Mouse (Mus musculus): ENCODE measurements around the gene Gm47791.

Gm47791 gene

DNA sequence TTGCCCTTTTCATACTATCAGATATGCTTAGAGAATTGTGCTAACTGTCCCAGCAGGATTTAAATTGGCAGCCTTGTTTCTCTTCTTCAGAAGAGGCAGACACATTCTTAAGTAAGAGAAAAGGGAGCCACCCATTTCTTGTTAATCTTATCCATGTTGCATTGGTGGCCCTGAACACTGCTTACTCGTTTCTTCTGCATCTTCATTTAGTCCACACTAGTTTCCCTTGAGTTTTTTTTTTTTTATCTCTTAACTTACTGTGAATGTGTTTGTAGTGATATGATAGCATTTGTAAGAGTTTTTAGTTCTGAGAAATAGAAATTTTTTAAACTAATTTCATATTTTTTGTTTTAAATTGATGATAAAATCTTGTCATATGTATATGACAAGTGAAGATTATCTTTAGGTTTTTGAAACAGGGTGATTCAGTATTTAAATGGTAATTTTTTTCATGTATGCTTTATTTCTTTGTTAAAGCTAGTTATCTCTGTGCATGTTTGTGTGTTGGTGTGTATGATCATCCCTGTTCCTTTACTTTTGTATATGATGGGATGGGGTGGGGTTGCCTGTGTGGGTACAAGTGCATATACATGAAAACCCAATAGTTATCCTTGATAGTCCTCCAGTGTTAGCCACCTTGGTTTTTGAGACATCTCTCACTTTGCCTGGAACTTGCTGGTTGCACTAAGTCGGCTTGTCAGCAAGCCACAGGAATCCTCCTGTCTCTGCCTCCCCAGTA, 23.2 kb downstream of the Gm47791 start:
- ChIA-PET POLR2A (no interaction called here), CTCF (no interaction called here)

DNA sequence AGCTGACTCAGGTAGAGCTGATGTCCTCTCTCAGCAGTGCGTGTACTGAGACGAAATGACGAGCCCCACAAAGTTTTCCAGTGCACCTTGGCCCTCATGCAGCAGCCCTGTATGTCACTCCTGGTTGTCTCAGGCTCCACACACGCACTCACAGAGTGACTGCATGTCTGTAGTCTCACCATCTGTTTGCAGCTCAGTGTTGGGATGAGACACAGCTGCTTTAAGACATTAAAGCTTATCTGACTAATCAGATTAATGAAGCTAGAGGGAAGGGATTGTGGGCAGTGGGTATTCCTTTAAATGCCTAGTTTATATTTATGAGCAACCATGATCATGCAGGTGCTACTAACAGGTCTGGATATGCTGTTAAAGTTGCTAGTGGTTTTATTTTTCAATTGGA, 24.6 kb downstream of the Gm47791 start:
- POLR2A ChIA-PET = no interaction called here

DNA sequence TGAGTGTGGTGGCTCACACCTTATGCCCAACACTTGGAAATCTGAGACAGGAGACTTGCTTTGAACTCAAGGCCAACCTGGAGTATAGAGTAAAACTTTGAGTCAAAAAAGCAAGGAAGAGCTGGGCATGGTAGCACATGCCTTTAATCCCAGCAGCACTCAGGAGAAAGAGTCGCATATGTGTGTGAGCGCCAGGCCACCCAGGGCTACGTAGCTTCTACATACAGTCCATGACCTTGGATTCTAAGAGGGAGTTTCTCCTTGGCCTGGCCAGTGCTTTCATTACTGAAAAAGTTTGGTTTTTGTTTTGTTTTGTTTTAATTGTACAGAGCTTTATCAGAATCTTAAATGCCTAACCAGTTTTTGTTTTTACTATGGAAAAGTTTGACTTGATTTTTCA, 27.1 kb downstream of the Gm47791 start:
- POLR2A ChIA-PET = interaction anchor here in 1 of 4 experiments (2.3 kb wide), 1 partner anchor 26 kb away, joined by 4 read pairs; no protein-coding TSS in a partner anchor
- CTCF ChIA-PET = no interaction called here

More for the DNA sequence above, 24.6 kb downstream of the Gm47791 start:
- CTCF ChIA-PET = no interaction called here

DNA sequence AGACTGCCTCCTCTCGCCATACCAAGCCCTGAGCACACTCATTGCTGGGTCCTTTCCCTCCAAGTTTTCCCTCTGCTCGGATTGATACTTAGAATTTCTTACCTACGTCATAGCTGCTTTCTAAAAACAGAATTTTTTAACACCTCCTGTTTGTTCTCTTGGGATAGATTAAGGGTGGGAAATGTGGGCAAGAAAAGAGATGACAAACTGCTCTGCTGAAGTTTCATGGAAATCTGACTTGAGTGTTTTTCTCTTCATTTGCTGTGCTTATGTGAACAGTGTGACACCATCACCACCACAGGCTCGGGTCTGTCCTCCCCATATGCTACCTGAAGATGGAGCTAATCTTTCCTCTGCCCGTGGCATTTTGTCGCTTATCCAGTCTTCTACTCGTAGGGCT, 29.5 kb downstream of the Gm47791 start:
- ChIA-PET POLR2A (interaction anchor here in 1 of 4 experiments (1.5 to 2.3 kb wide), 2 partner anchors 15 to 28 kb away, joined by 3 to 4 read pairs; no protein-coding TSS in a partner anchor), CTCF (no interaction called here)

GRCm38 (mm10) chr1:82738066-82738465, 33.0 kb downstream of the Gm47791 start:
- POLR2A ChIA-PET = no interaction called here
- CTCF ChIA-PET = no interaction called here

- ChIA-PET CTCF (no interaction called here), POLR2A (no interaction called here)
Observed at GRCm38 (mm10) chr1:82733357-82733756, 37.7 kb downstream of the Gm47791 start.

- CTCF ChIA-PET = no interaction called here
- POLR2A ChIA-PET = interaction anchor here in 2 of 4 experiments (0.7 to 0.8 kb wide), 2 partner anchors 38 to 339 kb away, joined by 3 to 5 read pairs; no protein-coding TSS in a partner anchor
Observed at GRCm38 (mm10) chr1:82726482-82726881, 44.6 kb downstream of the Gm47791 start.

- ChIA-PET POLR2A (interaction anchor here in 3 of 4 experiments (0.6 to 0.8 kb wide), 6 partner anchors 39 to 716 kb away, joined by 3 to 5 read pairs (median 4); no protein-coding TSS in a partner anchor), CTCF (no interaction called here)
Observed at GRCm38 (mm10) chr1:82725875-82726185, 45.2 kb downstream of the Gm47791 start.

DNA sequence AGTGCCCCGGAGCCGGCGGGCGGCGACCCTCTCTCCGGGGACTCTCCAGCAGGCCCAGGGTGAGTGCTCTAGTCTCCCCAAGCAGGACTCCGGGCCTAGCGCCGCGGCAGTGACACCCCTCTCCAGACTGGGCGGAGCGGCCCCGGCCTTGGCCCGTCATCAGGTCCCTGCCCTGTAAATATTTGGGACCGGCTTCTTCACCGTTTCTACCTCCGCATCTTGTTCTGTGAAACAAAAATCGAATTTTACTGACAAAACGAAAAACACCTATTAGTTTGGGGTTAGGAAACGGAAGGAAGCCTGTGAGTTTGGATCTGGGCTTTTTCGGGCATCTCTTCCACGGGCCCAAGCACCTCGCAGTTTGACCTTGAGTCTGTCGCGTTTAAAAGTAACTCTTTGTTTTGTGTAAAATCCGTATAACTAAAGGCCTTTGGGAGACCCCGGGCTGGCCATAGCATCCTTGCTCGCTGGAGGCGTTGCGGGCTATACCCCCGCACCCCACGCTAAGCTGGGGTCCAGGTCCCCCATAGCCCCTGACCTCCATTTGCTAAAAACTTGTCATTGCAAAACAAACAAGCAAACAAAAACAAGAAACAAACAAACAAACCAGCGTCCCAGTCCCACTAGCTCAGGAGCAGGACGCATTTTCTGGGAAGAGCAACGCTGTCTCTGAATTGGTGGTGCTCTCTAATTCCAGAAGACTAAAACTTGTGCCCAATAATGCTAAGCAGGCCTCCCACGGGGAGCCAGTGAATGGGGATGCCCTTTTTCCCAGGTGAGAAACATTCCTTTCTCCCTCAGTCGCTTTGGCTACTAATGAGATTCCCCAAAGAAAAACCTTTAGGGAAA, 45.8 kb downstream of the Gm47791 start:
- POLR2A ChIA-PET = interaction anchor here in 3 of 4 experiments (0.6 to 0.7 kb wide), 4 partner anchors 144 to 715 kb away, joined by 3 to 5 read pairs (median 4); no protein-coding TSS in a partner anchor
- CTCF ChIA-PET = interaction anchor here in 1 of 4 experiments (1.3 kb wide), 1 partner anchor 37 kb away, joined by 3 read pairs; no protein-coding TSS in a partner anchor

- ChIA-PET CTCF (interaction anchor here in 1 of 4 experiments (1.3 kb wide), 1 partner anchor 38 kb away, joined by 3 read pairs; no protein-coding TSS in a partner anchor), POLR2A (interaction anchor here in 2 of 4 experiments (0.6 to 0.7 kb wide), 2 partner anchors 35 to 260 kb away, joined by 4 to 5 read pairs; no protein-coding TSS in a partner anchor)
Observed at GRCm38 (mm10) chr1:82724339-82725025, 46.6 kb downstream of the Gm47791 start, which contains the start of gene Mff. Gene Mff, plus strand, starts transcription at chr1:82724890.
